In the genomic region with DNA sequence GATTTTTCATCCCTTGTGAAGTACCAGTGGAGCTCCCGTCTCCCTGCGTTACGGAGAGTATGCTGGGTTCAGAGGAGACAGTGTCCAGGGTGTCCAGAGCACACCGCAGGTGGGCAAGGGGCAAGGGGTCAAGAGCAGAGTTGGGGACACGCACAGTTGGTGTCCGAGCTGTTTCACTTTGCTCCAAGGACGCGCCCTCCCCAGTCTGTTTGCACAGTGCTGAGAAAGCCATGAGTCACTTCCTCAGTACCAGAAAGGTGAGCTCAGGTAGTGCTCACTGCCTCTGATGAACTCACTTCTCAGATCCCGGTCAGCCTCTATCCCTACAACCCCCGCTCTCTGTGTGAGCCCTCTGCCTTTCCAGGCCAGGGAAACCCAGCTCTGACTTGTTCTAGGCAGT, we compare ENCODE assay signal across 24 mouse cellular contexts. TPM values are rescaled to one million over a fixed set of nuclear protein-coding genes. Genes with fewer than 3 reads are reported as not detected.
A peak's percentile ranks its signal among the peaks of the same experiment; 100 is the strongest.
DNase-seq lines count a peak whose midpoint lies in the region; ATAC-seq and TF ChIP-seq lines count a peak whose summit lies in the region.
"Had no signal": no experiment of that assay in that cellular context is flagged by ENCODE, and none has a peak within 500 bp of the region (broad histone marks: within the 10 kb centered on the region; RNA-seq: fewer than 3 reads in every experiment).

No protein-coding gene starts in this region.

- no peaks in the 10 kb centered on the region for H3K4me1 ChIP-seq in kidney, postnatal 0 days (replicated peaks; ENCODE audit: insufficient read depth, low read length)
- no peaks in the 10 kb centered on the region for H3K4me1 ChIP-seq in lung, postnatal 0 days (ENCODE audit: insufficient read depth, low read depth, low read length)
- H3K4me1 ChIP-seq in stomach, postnatal 0 days (replicated peaks; ENCODE audit: control insufficient read depth, insufficient read depth): no peaks in the 10 kb centered on the region
- H3K4me1 ChIP-seq in midbrain, embryonic 14.5 days (ENCODE audit: control insufficient read depth, insufficient read depth, low read length): no peaks in the 10 kb centered on the region
- H3K4me1 ChIP-seq: forebrain, embryonic 10.5 days; heart, embryonic 15.5 days; neural tube, embryonic 12.5 days had no signal

- no peak overlapping the region for H3K27ac ChIP-seq in kidney, postnatal 0 days
- no peak overlapping the region for H3K27ac ChIP-seq in lung, postnatal 0 days (ENCODE audit: low read length)
- H3K27ac ChIP-seq in stomach, postnatal 0 days (replicated peaks): no peak overlapping the region
- no peak overlapping the region for H3K27ac ChIP-seq in midbrain, embryonic 14.5 days (replicated peaks; ENCODE audit: low read depth, low read length)
- H3K27ac ChIP-seq: forebrain, embryonic 10.5 days; heart, embryonic 15.5 days; neural tube, embryonic 12.5 days had no signal

- no peak overlapping the region for H3K9ac ChIP-seq in kidney, postnatal 0 days (ENCODE audit: low read depth, low read length)
- no peak overlapping the region for H3K9ac ChIP-seq in lung, postnatal 0 days (replicated peaks; ENCODE audit: low read depth)
- no peak overlapping the region for H3K9ac ChIP-seq in stomach, postnatal 0 days (ENCODE audit: low read length)
- H3K9ac ChIP-seq in midbrain, embryonic 14.5 days (replicated peaks; ENCODE audit: low read length): no peak overlapping the region
- H3K9ac ChIP-seq: forebrain, postnatal 0 days; heart, embryonic 15.5 days; liver, postnatal 0 days; neural tube, embryonic 12.5 days had no signal

- ATAC-seq in kidney, postnatal 0 days (replicated peaks; ENCODE audit: low FRiP score, low read depth): 0 out of 2 replicates have a peak, but pooled peaks have one; percentile 36
- peak; percentile 79 for ATAC-seq in lung, postnatal 0 days
- peak; percentile 98 for ATAC-seq in stomach, postnatal 0 days (ENCODE audit: low FRiP score, low TSS enrichment)
- ATAC-seq in midbrain, embryonic 14.5 days (ENCODE audit: low FRiP score, low TSS enrichment): no peak
- ATAC-seq: liver, postnatal 0 days had no signal

- H3K36me3 ChIP-seq in kidney, postnatal 0 days (ENCODE audit: insufficient read depth, low read length): no peaks in the 10 kb centered on the region
- H3K36me3 ChIP-seq in lung, postnatal 0 days (ENCODE audit: insufficient read depth, low read length): no peaks in the 10 kb centered on the region
- H3K36me3 ChIP-seq in stomach, postnatal 0 days (ENCODE audit: control insufficient read depth, insufficient read depth, low read length): no peaks in the 10 kb centered on the region
- H3K36me3 ChIP-seq in midbrain, embryonic 14.5 days (ENCODE audit: control insufficient read depth, insufficient read depth, low read length): no peaks in the 10 kb centered on the region
- H3K36me3 ChIP-seq: forebrain, embryonic 10.5 days; heart, embryonic 15.5 days; neural tube, embryonic 12.5 days had no signal

- no peak overlapping the region for H3K4me2 ChIP-seq in kidney, postnatal 0 days (ENCODE audit: low read length)
- H3K4me2 ChIP-seq in lung, postnatal 0 days (replicated peaks; ENCODE audit: low read depth, low read length): 0 out of 2 replicates have a peak overlapping the region, but pooled peaks have one; percentile 8
- H3K4me2 ChIP-seq in stomach, postnatal 0 days (replicated peaks; ENCODE audit: low read depth): peak overlapping the region; percentile 29; the same call in 1 of the 2 replicates
- H3K4me2 ChIP-seq in midbrain, embryonic 14.5 days (ENCODE audit: low read length): no peak overlapping the region
- H3K4me2 ChIP-seq: heart, embryonic 15.5 days; neural tube, embryonic 12.5 days had no signal

- 68% methylated on average over 10 of the region's 10 CpGs for WGBS in kidney, postnatal 0 days
- 58% methylated on average over 10 of the region's 10 CpGs for WGBS in lung, postnatal 0 days
- WGBS in stomach, postnatal 0 days: 56% methylated on average over 10 of the region's 10 CpGs
- WGBS in midbrain, embryonic 14.5 days: 81% methylated on average over 10 of the region's 10 CpGs

- no peak overlapping the region for H3K4me3 ChIP-seq in kidney, postnatal 0 days (replicated peaks; ENCODE audit: low read depth, low read length)
- H3K4me3 ChIP-seq in lung, postnatal 0 days (ENCODE audit: low read depth, low read length): no peak overlapping the region
- no peak overlapping the region for H3K4me3 ChIP-seq in stomach, postnatal 0 days (ENCODE audit: low read depth, low read length)
- no peak overlapping the region for H3K4me3 ChIP-seq in midbrain, embryonic 14.5 days (replicated peaks; ENCODE audit: low read depth, low read length)
- H3K4me3 ChIP-seq: forebrain, embryonic 10.5 days; heart, embryonic 15.5 days; neural tube, embryonic 12.5 days had no signal

- H3K9me3 ChIP-seq in kidney, postnatal 0 days (replicated peaks; ENCODE audit: low read length): no peaks in the 10 kb centered on the region
- no peaks in the 10 kb centered on the region for H3K9me3 ChIP-seq in lung, postnatal 0 days (ENCODE audit: low read length)
- H3K9me3 ChIP-seq in stomach, postnatal 0 days (ENCODE audit: control insufficient read depth, low read length): no peaks in the 10 kb centered on the region
- H3K9me3 ChIP-seq in midbrain, embryonic 14.5 days (ENCODE audit: control insufficient read depth, low read length): no peaks in the 10 kb centered on the region
- H3K9me3 ChIP-seq: forebrain, embryonic 10.5 days; heart, embryonic 15.5 days; neural tube, embryonic 12.5 days had no signal

- H3K27me3 ChIP-seq in kidney, postnatal 0 days (ENCODE audit: insufficient read depth, low read length): no peaks in the 10 kb centered on the region
- H3K27me3 ChIP-seq in lung, postnatal 0 days (replicated peaks; ENCODE audit: insufficient read depth, low read length): no peaks in the 10 kb centered on the region
- H3K27me3 ChIP-seq in stomach, postnatal 0 days (ENCODE audit: control insufficient read depth, insufficient read depth, low read length): no peaks in the 10 kb centered on the region; the same call in 1 of the 2 replicates
- no peaks in the 10 kb centered on the region for H3K27me3 ChIP-seq in midbrain, embryonic 14.5 days (ENCODE audit: control insufficient read depth, insufficient read depth, low read length)
- H3K27me3 ChIP-seq: heart, embryonic 15.5 days; neural tube, embryonic 12.5 days had no signal

- DNase-seq in kidney, postnatal 0 days (ENCODE audit: low spot score): no peak
- no peak for DNase-seq in kidney, adult 8-10 months
- DNase-seq in urinary bladder, adult 18-20 months (ENCODE audit: low spot score in 2 of 2): peak; percentile 19 to 41
- DNase-seq in urinary bladder, adult 2 months (ENCODE audit: low spot score): no peak
- DNase-seq in lung, postnatal 0 days (ENCODE audit: low spot score): peak; percentile 74
- peak; percentile 72 for DNase-seq in stomach, postnatal 0 days (ENCODE audit: low spot score)
- DNase-seq in midbrain, embryonic 14.5 days: no peak
- no peak for DNase-seq in adrenal gland, postnatal 25 days
- DNase-seq: cerebellum, adult 8-10 months; forebrain, postnatal 0 days; gastrocnemius, postnatal 36 days; heart, postnatal 4 days; liver, postnatal 0 days; right cerebral cortex, adult 18-20 months had no signal

- no peak for TF ChIP-seq CTCF in kidney, postnatal 0 days (IDR thresholded peaks at IDR 0.05; ENCODE audit: low read depth)
- no peak for TF ChIP-seq CTCF in lung, postnatal 0 days (IDR thresholded peaks at IDR 0.05)
- no peak for TF ChIP-seq CTCF in stomach, postnatal 0 days (IDR thresholded peaks at IDR 0.05; ENCODE audit: low read depth)

- TF ChIP-seq EP300 in lung, postnatal 0 days (IDR thresholded peaks at IDR 0.05): no peak
- TF ChIP-seq EP300 in stomach, postnatal 0 days (optimal IDR thresholded peaks at IDR 0.05): no peak

RNA-seq across cellular contexts. Expression of gene 4930535I16Rik, which starts 31.8 kb away (rescaled TPM):
- not detected in 2 replicates for polyA plus RNA-seq in kidney, postnatal 0 days (2015; fragmentation: Nextera tagmentation; extraction: Ambion mirVana)
- not detected in 2 replicates for polyA plus RNA-seq in urinary bladder, adult 2 months (2012; rRNA removed)
- not detected in 2 replicates for polyA plus RNA-seq in lung, postnatal 0 days (2015; fragmentation: Nextera tagmentation; extraction: Ambion mirVana)
- not detected in 2 replicates for polyA plus RNA-seq in stomach, postnatal 0 days (2015; fragmentation: Nextera tagmentation; extraction: Ambion mirVana)
- not detected in 2 replicates for polyA plus RNA-seq in midbrain, embryonic 14.5 days (2014; fragmentation: Nextera tagmentation; extraction: Ambion mirVana)
- total RNA-seq in adrenal gland, postnatal 25 days (2021): not detected in 2 replicates
- total RNA-seq: adrenal gland, adult 18-20 months; forebrain, postnatal 0 days; gastrocnemius, postnatal 36 days; heart, adult 8-10 months; heart, postnatal 4 days; left cerebral cortex, postnatal 36 days; liver, adult 2 months; monocyte, adult 5-6 weeks had no signal
- polyA plus RNA-seq: forebrain, embryonic 10.5 days; forebrain, postnatal 0 days; heart, embryonic 15.5 days; hindbrain, embryonic 16.5 days; kidney, embryonic 14.5 days; liver, postnatal 0 days; neural tube, embryonic 12.5 days had no signal

RNA-seq across cellular contexts. Expression of gene Rragc, which starts 32.4 kb away (rescaled TPM):
- 46.8 and 47.1 TPM in 2 replicates for polyA plus RNA-seq in kidney, postnatal 0 days (2015; fragmentation: Nextera tagmentation; extraction: Ambion mirVana)
- 76.6 and 77.2 TPM in 2 replicates for polyA plus RNA-seq in urinary bladder, adult 2 months (2012; rRNA removed)
- polyA plus RNA-seq in lung, postnatal 0 days (2015; fragmentation: Nextera tagmentation; extraction: Ambion mirVana): 47.4 and 50.4 TPM in 2 replicates
- 38.3 and 41.2 TPM in 2 replicates for polyA plus RNA-seq in stomach, postnatal 0 days (2015; fragmentation: Nextera tagmentation; extraction: Ambion mirVana)
- polyA plus RNA-seq in midbrain, embryonic 14.5 days (2014; fragmentation: Nextera tagmentation; extraction: Ambion mirVana): 47.3 and 53.6 TPM in 2 replicates
- total RNA-seq in adrenal gland, postnatal 25 days (2021): 72.6 and 83.4 TPM in 2 replicates

RNA-seq across cellular contexts. Expression of gene Mycbp, which starts 45.0 kb away (rescaled TPM):
- 67.7 and 76.4 TPM in 2 replicates for polyA plus RNA-seq in kidney, postnatal 0 days (2015; fragmentation: Nextera tagmentation; extraction: Ambion mirVana)
- polyA plus RNA-seq in urinary bladder, adult 2 months (2012; rRNA removed): 18.3 and 21.1 TPM in 2 replicates
- 73.0 and 81.0 TPM in 2 replicates for polyA plus RNA-seq in lung, postnatal 0 days (2015; fragmentation: Nextera tagmentation; extraction: Ambion mirVana)
- 82.4 and 90.3 TPM in 2 replicates for polyA plus RNA-seq in stomach, postnatal 0 days (2015; fragmentation: Nextera tagmentation; extraction: Ambion mirVana)
- 39.1 and 46.7 TPM in 2 replicates for polyA plus RNA-seq in midbrain, embryonic 14.5 days (2014; fragmentation: Nextera tagmentation; extraction: Ambion mirVana)
- 43.3 and 49.4 TPM in 2 replicates for total RNA-seq in adrenal gland, postnatal 25 days (2021)

Comparison
In these comparisons a context has a peak if more than half of its experiments do, and no peak if none do; other contexts are left out.
1. DNase-seq: peak in urinary bladder, adult 18-20 months (2 of 2), lung, postnatal 0 days (single experiment) and stomach, postnatal 0 days (single experiment); none in kidney, postnatal 0 days (single experiment), kidney, adult 8-10 months (0 of 2), urinary bladder, adult 2 months (single experiment), midbrain, embryonic 14.5 days (single experiment) and adrenal gland, postnatal 25 days (single experiment).
2. H3K4me2 ChIP-seq: peak in lung, postnatal 0 days (single experiment) and stomach, postnatal 0 days (single experiment); none in kidney, postnatal 0 days (single experiment) and midbrain, embryonic 14.5 days (single experiment).